Mouse (Mus musculus) embryonic stem cell, embryonic (primary cell): ENCODE results near the gene Rad9a.

Experiments used
- CTCF ChIA-PET, 4 experiments: fragments of 300-600 bp in 2 of 4; fragments of 350-600 bp in 2 of 4; sonication (Branson Sonifier 250); formaldehyde crosslinking; loops; one replicate each; lab custom pipeline; 2022; ENCODE audit warnings: inconsistent platforms in 2 of 4; lab: Charles Lee
- POLR2A ChIA-PET, 4 experiments: fragments of 300-600 bp in 2 of 4; fragments of 350-600 bp in 2 of 4; sonication (Branson Sonifier 250); formaldehyde crosslinking; loops; one replicate each; lab custom pipeline; 2022; ENCODE audit warnings: antibody characterized with exemption in 4 of 4, inconsistent platforms in 1 of 4; lab: Charles Lee

Gene Rad9a

DNA sequence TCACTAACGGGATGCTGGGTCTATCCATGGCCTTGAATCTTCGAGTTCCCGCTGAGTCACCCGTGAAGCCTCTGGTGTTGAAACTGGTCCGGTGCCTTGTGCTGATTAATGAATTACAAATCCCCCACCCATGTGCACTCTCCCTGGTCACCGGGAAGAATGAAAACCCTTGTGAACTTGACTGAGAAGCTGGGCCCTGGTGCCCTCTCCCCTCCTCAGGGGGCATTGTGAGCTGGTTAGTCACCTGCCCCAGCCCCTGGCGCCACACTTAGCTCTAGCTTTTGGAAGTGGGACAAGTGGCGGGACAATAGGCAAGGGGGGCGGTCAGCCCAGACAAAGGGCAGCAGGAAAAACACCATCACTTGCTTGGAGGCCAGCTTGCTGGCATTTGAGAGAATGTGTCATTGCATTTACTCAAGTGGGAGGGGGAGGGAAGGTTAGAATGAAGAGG is 12.1 kb upstream of the Rad9a start:
- ChIA-PET CTCF (interaction anchor here (0.6 to 6.4 kb wide), 13 partner anchors 9 to 243 kb away, joined by 3 to 40 read pairs (median 3); partner anchors contain the start of genes Pold4 (in 1 of the 4) and Rad9a (in 1 of the 4)), POLR2A (interaction anchor here (0.6 to 9.1 kb wide), 32 partner anchors 9 to 301 kb away, joined by 3 to 54 read pairs (median 4); partner anchors contain the start of genes Rad9a (in 4 of the 4), Cdk2ap2 (in 2 of the 4), Acy3 (in 1 of the 4) and Ankrd13d (in 1 of the 4))

DNA sequence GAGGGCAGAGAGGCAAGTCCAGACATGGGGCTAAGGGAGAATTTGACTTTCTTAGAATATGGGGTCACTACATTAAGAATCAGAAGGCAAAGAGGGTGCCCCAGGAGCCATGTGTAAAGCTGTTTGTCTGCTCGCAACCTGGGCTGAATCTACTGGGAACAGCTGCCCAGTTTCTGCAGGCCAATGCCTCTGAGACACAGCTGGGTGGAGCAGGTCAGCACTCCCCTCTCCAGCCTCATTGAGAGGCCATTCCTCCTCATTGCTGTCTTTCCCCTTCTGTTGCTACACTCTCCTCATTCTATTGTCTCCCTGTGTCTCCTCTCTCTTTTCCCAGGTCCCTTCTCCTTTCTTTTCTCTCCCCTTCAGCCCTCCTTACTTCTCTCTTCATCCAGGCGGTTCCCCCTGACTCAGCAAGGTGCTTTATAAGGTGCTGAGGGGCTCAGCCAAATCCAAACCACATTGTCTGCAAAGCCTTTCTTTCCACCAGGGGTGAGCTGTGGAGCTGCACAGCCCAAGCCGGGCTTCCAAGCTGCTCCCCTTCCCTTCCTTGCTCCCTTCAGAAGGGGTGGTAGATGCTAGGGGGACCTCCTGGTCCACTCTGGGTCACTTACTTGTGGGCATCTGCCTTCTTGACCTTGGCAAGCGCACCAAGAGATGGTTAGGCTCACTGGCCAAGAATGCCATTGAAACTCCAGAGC is 10.6 kb upstream of the Rad9a start:
- ChIA-PET POLR2A (interaction anchor here in 2 of 4 experiments (0.7 to 9.1 kb wide), 8 partner anchors 11 to 541 kb away, joined by 3 to 54 read pairs (median 4); partner anchors contain the start of genes Rad9a (in 2 of the 2) and Pold4 (in 1 of the 2)), CTCF (interaction anchor here (0.6 to 2.1 kb wide), 9 partner anchors 12 to 212 kb away, joined by 3 to 11 read pairs (median 3); no protein-coding TSS in a partner anchor)

DNA sequence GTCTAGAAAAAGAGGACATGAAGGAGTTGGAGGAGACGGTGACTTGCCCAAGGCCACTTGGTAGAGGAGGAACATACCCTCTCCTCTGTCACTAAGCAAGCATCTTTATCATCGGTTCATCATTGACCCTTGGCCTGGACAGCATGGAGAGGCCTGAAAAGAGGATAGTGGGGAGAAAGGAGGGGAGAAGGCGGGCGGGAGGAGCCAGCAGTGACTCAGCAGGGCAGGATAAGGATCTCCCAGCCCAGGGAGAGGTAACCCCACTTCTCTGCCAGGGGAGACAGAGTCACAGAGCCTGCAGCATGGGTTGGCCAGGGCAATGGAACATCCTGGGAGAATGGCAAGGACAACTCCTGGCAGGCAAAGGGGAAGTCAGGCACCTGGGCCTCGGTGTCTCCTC is 7.1 kb upstream of the Rad9a start:
- POLR2A ChIA-PET, result interaction anchor here in 3 of 4 experiments (0.6 to 9.1 kb wide), 5 partner anchors 7 to 189 kb away, joined by 3 to 54 read pairs (median 5); partner anchors contain the start of genes Aip (in 1 of the 3), Ppp1ca (in 1 of the 3) and Rad9a (in 1 of the 3)
- CTCF ChIA-PET, result interaction anchor here (0.6 to 6.0 kb wide), 10 partner anchors 17 to 157 kb away, joined by 3 to 84 read pairs (median 8); partner anchors contain the start of genes Ppp1ca (in 1 of the 4) and Tbc1d10c (in 1 of the 4)

DNA sequence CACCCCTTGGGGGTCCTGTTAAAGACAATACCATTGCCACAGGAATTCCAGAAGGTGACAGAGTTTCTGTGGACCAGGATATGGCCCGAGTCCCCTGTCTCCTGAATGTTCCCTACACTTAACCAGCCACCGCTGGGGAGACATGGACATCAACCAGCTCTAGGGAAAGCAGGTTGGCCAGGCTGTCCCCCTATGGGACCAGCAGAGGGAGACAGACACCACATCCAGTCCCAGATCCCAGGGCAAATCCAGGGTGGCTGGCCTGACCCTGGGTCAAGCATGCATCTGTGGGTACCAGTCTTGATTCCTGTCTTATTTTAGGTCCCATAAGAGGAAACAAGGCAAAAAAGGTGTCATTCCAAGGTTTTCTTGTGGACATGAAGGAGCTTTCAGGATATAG is 5.5 kb upstream of the Rad9a start:
- POLR2A ChIA-PET, result interaction anchor here (0.7 to 2.5 kb wide), 39 partner anchors 9 to 1519 kb away, joined by 3 to 15 read pairs (median 4); partner anchors contain the start of genes Ppp1ca (in 3 of the 4), Carns1 (in 1 of the 4), Cdk2ap2 (in 1 of the 4) and Ehbp1l1 (in 1 of the 4)
- CTCF ChIA-PET, result interaction anchor here (0.5 to 6.0 kb wide), 78 partner anchors 8 to 1189 kb away, joined by 3 to 84 read pairs (median 4); partner anchors contain the start of genes Pitpnm1 (in 2 of the 4), Ppp1ca (in 2 of the 4), Aip (in 1 of the 4) and Ankrd13d (in 1 of the 4)

DNA sequence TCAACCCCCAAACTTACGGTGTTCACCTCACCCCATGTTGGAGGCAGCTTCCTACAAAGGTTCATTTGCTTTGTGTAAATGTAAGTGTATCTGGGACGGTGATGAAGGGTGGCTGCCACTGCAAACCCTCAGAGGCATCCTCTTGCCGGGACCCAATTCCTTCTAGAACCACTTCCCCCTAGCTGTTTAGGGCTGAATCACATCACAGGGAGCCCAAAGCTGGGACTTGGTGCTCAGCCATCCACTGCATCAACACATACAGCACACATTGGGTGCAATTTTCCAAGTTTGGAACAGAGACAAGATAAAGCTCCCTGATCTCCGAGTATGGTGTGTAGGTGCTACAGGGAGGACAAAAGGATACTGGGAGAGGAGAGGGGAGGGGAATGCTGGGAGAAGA is 3.4 kb upstream of the Rad9a start:
- ChIA-PET POLR2A (interaction anchor here in 2 of 4 experiments (0.6 to 2.5 kb wide), 18 partner anchors 9 to 192 kb away, joined by 3 to 16 read pairs (median 3); partner anchors contain the start of genes AC109138.7 (in 1 of the 2), Carns1 (in 1 of the 2), Cdk2ap2 (in 1 of the 2) and Clcf1 (in 1 of the 2)), CTCF (interaction anchor here in 2 of 4 experiments (0.6 to 6.0 kb wide), 12 partner anchors 8 to 539 kb away, joined by 3 to 84 read pairs (median 6); partner anchors contain the start of genes AC109138.7 (in 1 of the 2), Clcf1 (in 1 of the 2) and Ppp1ca (in 1 of the 2))

DNA sequence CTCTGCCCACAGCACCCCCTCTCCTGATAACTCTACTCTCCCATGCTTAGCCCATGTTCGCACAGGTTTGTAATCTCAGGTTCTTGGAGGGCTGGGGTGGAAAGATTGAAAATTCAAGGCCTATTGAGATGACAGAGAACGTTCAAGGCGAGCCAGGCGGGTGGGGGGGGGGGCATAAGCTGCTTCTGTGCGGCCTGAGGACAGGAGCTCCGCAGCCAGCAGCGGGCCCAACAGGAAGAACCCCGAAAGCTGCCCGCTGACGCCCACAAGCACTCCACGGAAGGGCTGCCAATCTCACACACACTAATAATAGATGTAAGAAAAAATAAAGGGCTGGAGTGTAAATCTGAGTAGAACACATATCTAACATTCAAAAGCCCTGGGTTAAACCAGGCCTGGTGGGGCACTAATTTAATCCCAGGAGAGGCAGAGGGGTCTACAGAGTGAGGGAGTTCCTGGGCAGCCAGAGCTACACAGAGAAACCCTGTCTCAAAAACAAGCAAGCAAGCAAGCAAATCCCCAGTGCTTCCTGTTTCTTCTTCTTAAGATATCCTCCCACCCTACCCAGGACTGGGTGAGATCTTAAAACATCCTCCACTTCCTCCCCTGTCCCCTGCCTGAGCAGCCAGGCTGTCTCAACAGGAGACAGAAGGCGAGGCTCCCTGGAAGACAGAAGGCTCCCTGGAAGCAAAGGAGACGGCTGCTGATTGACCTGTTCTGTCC is 2.3 kb upstream of the Rad9a start:
- POLR2A ChIA-PET, result interaction anchor here in 2 of 4 experiments (0.6 to 2.5 kb wide), 9 partner anchors 10 to 679 kb away, joined by 3 to 16 read pairs (median 3); partner anchors contain the start of genes AC109138.7 (in 1 of the 2), Cdk2ap2 (in 1 of the 2), Clcf1 (in 1 of the 2) and Ndufs8 (in 1 of the 2)
- CTCF ChIA-PET, result interaction anchor here in 2 of 4 experiments (0.6 to 1.5 kb wide), 2 partner anchors 52 to 372 kb away, joined by 3 to 5 read pairs; no protein-coding TSS in a partner anchor

DNA sequence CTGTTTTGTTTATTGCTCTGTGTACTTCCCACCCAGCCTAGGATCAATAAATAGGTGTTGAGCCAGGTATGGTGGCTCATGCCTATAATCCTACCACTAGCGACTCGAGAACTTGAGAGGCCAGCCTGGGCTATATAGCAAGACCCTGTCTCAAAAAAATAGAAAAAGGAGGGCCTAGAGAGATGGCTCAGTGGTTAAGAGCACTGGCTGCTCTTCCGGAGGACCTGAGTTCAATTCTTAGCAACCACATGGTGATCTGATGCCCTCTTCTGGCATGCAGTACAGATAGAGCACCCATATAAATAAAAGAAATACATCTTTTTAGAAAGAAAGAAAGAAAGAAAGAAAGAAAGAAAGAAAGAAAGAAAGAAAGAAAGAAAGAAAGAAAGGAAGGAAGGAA is 1.7 kb upstream of the Rad9a start:
- ChIA-PET CTCF (no interaction called here), POLR2A (interaction anchor here in 1 of 4 experiments (0.9 kb wide), 1 partner anchor 291 kb away, joined by 3 read pairs; the partner anchor contains the start of gene Ndufs8)

DNA sequence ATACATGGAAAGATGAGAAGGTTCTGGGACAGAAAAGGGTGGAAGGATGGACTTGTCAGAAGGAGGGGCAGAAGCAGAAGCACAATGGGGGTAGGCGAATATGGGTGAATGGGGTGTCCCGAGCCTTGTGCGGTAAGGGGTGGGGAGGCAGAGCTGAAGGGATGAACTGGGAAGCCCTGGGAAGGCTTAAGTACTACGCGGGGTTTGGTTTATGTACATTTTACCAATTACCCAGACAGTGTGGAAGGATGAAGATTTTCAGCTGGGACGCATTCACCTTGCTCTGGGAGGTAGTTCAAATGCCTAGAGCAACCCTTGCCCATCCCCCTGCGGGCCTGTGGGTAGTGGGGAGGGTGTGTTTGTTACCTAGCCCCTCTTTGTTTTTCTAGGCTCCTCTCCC is 687 bp upstream of the Rad9a start:
- ChIA-PET CTCF (interaction anchor here (0.7 to 2.3 kb wide), 18 partner anchors 10 to 242 kb away, joined by 3 to 16 read pairs (median 4); partner anchors contain the start of genes Ppp1ca (in 3 of the 4), Aip (in 1 of the 4), Ndufv1 (in 1 of the 4) and Pold4 (in 1 of the 4)), POLR2A (interaction anchor here (0.6 to 3.1 kb wide), 81 partner anchors 8 to 360 kb away, joined by 3 to 72 read pairs (median 5); partner anchors contain the start of genes AC109138.7 (in 4 of the 4), Clcf1 (in 4 of the 4), Cdk2ap2 (in 3 of the 4) and Gstp2 (in 3 of the 4))

DNA sequence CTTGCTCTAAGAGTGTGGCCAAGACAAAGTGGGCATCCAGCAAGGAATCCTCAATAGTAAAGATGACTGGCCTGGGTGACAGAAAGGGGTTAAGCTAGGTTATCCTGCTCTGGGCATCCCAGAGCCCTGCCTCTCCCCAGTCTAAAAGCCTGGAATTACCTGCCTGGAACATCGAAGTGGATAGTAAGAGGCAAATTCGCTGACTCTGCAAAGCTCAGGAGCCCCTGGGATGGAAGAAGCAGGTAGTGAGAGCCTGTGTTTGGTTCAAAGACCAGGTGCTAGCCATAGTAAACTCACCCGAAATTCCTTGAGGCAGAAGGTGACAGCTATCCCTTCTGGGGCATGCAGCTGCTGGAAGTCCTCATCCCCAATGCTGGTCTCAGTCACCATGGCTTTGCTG is 4.3 kb downstream of the Rad9a start:
- POLR2A ChIA-PET, result interaction anchor here in 3 of 4 experiments (0.6 to 5.2 kb wide), 38 partner anchors 10 to 478 kb away, joined by 3 to 32 read pairs (median 4); partner anchors contain the start of genes AC109138.7 (in 2 of the 3), Clcf1 (in 2 of the 3), Aip (in 1 of the 3) and Cdk2ap2 (in 1 of the 3)

DNA sequence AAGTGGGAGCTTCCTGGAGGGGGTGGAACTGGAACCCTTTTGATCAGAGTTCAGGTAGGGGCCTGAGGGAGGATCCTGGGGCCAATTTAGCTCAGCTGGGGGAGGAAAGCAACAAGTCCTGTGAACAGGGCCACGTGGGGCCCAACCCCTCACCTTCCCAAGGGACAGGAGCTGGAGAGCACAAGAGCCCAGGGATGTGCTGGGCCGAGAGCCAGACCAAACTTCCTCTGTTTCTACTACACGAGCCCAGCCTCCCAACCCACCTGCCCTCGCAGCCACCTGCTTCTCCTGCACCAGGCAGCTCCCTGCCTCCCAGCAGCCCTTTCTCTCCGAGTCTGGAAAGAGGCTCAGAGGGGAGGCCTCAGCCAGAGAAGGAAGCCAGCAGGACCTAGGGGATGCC is 4.9 kb downstream of the Rad9a start:
- CTCF ChIA-PET, result interaction anchor here in 3 of 4 experiments (0.7 to 2.5 kb wide), 5 partner anchors 8 to 145 kb away, joined by 3 to 14 read pairs (median 4); no protein-coding TSS in a partner anchor

More for the DNA sequence above, 4.3 kb downstream of the Rad9a start:
- CTCF ChIA-PET, result interaction anchor here in 3 of 4 experiments (1.2 to 2.5 kb wide), 4 partner anchors 10 to 145 kb away, joined by 3 to 14 read pairs (median 7); no protein-coding TSS in a partner anchor

DNA sequence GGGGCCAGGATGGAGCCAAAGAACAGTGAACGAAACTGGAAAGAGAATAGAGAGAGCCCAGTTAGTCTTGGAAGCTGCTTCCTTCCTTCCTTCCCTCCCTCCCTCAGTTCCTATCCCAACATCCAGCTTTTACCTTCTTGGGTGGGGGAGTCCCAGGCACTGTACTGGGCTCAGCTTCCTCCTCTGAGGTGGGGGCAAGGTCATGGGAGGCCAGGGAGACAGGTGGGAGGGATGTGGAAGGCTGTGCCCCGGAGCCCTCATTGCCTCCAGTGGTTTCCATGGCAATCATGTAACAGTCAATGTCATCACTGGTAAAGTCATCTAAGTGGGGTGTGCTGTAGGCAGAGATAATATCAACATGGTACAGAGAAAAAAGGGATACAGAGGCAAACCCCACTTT is 5.4 kb downstream of the Rad9a start:
- ChIA-PET CTCF (interaction anchor here in 2 of 4 experiments (0.8 to 2.5 kb wide), 3 partner anchors 9 to 11 kb away, joined by 3 to 10 read pairs (median 3); no protein-coding TSS in a partner anchor), POLR2A (interaction anchor here in 3 of 4 experiments (0.5 to 5.2 kb wide), 31 partner anchors 9 to 153 kb away, joined by 3 to 32 read pairs (median 5); partner anchors contain the start of genes AC109138.7 (in 2 of the 3), Clcf1 (in 2 of the 3), Aip (in 1 of the 3) and Cdk2ap2 (in 1 of the 3))

More for the DNA sequence above, 4.9 kb downstream of the Rad9a start:
- POLR2A ChIA-PET, result interaction anchor here in 3 of 4 experiments (0.5 to 5.2 kb wide), 38 partner anchors 8 to 478 kb away, joined by 3 to 32 read pairs (median 4); partner anchors contain the start of genes AC109138.7 (in 2 of the 3), Clcf1 (in 2 of the 3), Aip (in 1 of the 3) and Cdk2ap2 (in 1 of the 3)

DNA sequence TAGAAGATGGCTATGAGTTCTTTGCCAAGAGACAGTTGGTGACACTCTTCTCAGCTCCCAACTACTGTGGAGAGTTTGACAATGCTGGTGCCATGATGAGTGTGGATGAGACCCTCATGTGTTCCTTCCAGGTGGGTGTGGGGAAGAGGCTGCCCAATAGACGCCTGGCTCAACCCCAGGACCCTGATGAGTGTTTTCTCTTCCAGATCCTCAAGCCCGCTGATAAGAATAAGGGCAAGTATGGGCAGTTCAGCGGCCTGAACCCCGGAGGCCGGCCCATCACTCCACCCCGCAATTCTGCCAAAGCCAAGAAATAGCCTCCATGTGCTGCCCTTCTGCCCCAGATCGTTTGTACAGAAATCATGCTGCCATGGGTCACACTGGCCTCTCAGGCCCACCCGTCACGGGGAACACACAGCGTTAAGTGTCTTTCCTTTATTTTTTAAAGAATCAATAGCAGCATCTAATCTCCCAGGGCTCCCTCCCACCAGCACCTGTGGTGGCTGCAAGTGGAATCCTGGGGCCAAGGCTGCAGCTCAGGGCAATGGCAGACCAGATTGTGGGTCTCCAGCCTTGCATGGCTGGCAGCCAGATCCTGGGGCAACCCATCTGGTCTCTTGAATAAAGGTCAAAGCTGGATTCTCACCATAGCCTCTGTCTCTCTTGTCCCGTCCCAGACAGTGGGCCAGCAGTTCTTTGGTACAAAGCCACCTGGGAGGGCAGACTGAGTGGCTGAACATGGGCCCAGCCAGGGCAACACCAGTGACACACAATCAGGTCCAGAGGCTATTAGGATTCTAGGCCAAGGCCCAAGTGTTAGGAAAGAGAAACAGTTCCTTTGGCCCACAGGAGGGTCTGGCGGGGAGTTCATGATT is 6.4 kb downstream of the Rad9a start:
- CTCF ChIA-PET, result interaction anchor here in 2 of 4 experiments (0.6 to 1.0 kb wide), 3 partner anchors 9 to 12 kb away, joined by 3 read pairs; no protein-coding TSS in a partner anchor
- POLR2A ChIA-PET, result interaction anchor here in 2 of 4 experiments (0.7 to 5.2 kb wide), 16 partner anchors 10 to 272 kb away, joined by 3 to 29 read pairs (median 8); partner anchors contain the start of genes Rps6kb2 (in 2 of the 2) and Cdk2ap2 (in 1 of the 2)

DNA sequence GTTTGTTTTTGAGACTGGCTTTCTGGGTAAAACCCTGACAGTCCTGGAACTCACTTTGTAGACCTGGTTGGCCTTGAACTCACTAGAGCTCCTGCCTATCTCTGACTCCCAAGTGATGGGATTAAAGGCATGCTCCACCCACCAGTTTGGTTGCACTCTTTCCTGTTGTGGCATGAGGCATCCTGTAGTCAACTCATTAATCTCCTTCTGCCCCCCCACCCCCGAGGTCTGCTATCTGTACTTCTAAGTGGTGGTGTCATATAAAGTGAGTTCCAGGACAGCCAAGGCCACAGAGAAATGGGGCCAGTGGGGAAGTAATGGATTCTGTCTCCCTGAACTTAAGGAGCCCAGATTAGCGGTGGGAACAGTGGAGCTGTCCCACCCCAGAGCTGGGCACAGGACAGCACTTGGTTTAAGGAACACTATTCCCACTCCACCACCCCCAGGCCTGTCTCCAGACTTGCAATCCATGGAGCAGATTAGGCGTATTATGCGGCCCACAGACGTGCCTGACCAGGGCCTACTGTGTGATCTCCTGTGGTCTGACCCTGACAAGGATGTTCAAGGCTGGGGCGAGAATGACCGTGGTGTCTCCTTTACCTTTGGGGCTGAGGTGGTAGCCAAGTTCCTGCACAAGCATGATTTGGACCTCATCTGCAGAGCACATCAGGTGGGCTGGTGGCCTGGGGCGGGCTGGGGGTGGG is 7.3 kb downstream of the Rad9a start:
- CTCF ChIA-PET, result interaction anchor here in 1 of 4 experiments (0.6 kb wide), 1 partner anchor 18 kb away, joined by 6 read pairs; no protein-coding TSS in a partner anchor

DNA sequence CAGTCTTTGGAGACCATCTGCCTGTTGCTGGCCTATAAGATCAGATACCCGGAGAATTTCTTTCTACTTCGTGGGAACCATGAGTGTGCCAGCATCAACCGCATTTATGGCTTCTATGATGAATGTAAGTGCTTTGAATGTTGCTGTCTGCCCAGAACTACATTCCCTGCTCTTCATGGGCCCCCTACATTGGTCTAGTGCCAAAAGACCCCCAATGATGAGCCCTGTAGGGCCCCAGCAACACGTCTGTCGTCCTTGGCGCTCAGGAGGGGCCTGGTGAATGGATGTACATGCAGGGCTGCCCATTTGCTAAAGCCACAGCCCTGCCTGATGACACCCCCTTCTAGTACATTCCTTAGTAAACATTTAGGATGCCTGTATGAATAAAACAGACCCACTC is 8.3 kb downstream of the Rad9a start:
- POLR2A ChIA-PET, result interaction anchor here (0.6 to 5.1 kb wide), 32 partner anchors 8 to 193 kb away, joined by 3 to 72 read pairs (median 8); partner anchors contain the start of genes Rad9a (in 4 of the 4), Rps6kb2 (in 2 of the 4), AC109138.7 (in 1 of the 4) and Aip (in 1 of the 4)
- CTCF ChIA-PET, result interaction anchor here in 2 of 4 experiments (0.5 to 2.3 kb wide), 5 partner anchors 8 to 67 kb away, joined by 3 to 15 read pairs (median 11); partner anchors contain the start of genes Aip (in 1 of the 2), Pold4 (in 1 of the 2) and Rad9a (in 1 of the 2)

More for the DNA sequence above, 7.3 kb downstream of the Rad9a start:
- POLR2A ChIA-PET, result interaction anchor here in 2 of 4 experiments (0.7 to 5.1 kb wide), 13 partner anchors 7 to 271 kb away, joined by 3 to 42 read pairs (median 10); partner anchors contain the start of genes Rps6kb2 (in 2 of the 2), Cdk2ap2 (in 1 of the 2), Gm49405 (in 1 of the 2) and Gstp2 (in 1 of the 2)
